Mouse (Mus musculus) right cerebral cortex, postnatal 10 days (tissue): ENCODE data around the gene Ubash3b.

ENCODE experiments used
- DNase-seq, 2 experiments: peaks; one replicate each; pipeline ENCODE4 v3.0.0; 2021; ENCODE audit warnings: low spot score in 2 of 2

Ubash3b gene

DNA sequence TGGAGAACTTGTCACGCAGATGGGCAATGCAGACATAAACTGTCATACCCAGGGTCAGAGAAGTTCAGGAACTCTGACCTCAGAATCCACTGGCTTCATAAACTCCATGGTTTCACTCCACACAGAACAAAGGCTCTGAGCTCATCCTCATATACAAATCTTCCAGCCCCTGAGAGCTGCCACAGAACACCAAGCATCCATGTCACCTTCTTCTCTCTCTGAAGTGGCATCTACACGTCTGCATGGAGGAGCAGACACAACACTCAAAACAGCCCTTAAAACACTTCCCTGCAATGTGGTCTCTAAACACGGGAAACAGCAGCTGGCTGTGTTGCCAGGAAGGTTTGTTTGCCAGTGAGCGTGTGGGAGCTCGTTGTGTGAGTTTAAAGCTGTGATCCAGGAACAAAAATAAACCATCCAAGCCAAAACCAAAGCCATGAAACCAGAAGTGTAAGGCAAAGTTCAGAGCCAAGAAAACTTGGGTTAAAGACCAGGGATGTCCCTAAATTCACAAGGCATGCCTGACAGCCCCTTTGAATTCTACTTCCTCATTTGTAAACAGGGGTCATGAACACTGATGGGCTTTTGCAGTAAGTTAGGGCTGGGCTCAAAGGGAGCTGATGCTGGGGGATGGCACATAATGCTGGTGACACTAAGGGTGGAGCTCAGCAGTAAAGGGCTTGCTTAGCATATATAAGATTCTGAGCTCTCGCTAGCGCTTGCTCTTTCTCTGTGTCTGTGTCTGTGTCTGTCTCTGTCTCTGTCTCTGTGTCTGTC is 24.6 kb downstream of the Ubash3b start:
- DNase-seq = peak in 1 of 2 experiments; percentile 68

DNA sequence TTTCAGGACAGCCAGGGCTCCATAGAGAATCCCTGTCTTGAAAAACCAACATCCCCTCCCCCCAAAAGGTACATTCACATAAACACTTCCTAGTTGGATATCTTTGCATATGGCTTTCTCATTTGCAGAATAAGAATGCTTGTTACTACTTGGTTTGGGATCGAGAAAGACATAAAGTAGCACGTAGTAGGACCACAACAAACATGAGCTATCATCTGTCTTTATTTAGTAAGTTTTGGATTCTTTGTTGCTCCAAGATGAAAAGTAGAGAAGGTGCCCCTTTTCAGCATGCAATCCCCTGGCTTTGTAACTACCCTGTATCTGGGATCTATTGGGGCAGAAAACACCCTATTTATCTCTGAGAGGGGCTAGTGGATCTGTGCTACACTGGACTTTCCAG is 25.2 kb downstream of the Ubash3b start:
- no peak for DNase-seq

GRCm38 (mm10) chr9:41134907-41135306 is 26.6 kb downstream of the Ubash3b start:
- DNase-seq = no peak

DNA sequence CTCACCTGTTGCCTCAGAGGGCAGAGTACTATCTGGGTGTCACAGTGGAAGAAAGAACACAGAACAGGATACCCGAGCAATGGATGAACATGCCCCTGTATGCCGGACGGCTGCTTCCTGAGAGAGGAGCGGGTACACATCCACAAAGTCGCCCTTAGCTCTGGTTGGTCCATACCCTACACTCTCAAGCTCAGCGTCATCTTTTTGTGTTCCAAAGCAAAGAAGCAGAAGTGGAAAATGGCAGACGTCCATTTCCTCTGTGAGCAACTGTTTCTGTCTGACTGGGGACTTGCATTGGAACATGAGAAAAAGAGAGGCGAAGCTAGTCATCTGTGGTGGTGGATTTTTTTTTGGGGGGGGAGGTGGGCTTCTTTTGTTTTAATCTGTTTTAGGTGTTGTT is 30.9 kb downstream of the Ubash3b start:
- DNase-seq = peak in 1 of 2 experiments; percentile 49

DNA sequence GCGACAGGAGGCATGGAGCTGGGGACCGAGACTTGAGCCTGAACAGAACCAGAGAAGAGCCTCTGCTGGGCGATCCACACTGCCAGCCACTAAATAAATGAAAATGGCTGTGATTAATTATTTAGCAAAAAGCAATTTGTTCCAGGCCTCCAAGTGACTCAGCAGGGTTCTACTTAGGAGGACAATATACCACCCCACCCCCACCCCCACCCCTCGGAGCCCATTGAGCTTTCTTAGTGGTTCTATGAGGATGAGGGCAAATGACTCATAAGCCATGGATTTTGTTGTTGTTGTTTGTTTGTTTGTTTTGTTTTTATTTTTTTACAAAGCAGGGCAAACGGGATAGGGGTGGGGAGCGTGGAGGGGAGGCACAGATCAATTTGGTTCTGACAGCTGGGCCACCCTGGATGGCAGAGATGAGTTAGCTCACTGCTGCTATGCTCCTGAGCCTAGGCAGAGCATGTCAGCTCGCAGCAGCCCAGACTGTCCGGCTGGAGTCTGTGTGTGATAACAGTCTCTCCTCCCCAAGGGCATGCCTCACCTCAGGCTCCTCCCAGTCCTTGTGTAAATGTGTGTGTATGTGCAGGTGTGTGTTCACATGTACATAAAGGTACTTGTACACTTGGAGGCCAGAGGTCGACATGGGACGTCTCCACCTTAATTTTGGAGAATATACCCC is 31.6 kb downstream of the Ubash3b start:
- no peak for DNase-seq

DNA sequence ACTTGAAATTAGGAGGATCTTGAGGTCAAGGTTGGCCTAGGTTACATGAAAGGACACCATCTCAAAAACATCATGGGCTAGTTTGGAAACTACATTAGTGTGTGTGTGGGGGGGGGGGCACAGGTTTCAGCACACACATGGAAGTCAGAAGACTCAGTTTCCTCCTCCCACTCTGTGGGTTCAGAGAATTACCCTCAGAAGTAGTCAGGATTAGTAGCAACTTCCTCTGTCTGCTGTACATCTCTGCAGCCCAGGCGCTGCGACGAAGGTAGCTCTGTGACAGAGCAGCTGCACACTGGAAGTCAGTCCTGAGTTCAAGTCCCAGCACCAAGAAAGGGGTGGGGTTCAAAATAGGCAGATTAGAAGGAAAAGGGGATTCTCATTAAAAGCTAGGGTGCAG is 32.2 kb downstream of the Ubash3b start:
- DNase-seq = no peak

DNA sequence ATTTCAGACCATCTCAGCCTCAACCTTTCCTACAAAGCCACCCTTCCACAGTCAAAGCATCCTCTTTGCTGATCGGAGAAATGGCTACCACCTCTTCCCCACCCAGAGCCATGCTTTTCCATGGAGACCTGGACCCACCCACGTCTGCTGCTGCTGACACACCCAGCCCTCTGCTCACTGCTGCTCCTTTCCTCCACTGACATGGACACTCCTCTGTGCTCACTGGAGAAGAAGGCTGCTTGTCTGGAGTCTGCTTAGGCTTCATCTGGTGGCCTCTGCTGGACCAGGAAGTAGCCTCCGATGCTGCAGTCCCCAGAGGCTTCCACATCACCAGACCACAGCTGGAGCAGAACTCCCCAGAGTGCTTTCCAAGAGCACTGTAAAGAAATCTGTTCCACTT is 34.8 kb downstream of the Ubash3b start:
- no peak for DNase-seq

DNA sequence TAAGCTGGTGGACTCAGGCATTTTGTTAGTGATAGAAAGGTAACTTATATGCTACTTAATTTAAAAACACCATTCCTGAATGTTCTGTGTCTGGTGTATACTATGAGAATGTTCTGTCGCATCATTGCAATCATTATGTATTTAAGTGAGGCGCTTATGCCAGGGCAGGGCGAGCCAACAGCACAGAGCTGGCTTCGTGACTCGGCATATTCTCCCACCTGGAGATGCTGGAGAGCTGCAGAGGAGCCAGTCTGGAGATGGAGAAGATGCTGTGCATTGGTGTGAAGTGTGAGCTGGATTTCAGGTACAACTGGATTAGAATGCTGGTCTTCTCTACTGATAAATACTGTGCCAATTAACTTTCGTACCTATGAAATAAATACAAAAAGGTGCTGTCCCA is 37.2 kb downstream of the Ubash3b start:
- no peak for DNase-seq

DNA sequence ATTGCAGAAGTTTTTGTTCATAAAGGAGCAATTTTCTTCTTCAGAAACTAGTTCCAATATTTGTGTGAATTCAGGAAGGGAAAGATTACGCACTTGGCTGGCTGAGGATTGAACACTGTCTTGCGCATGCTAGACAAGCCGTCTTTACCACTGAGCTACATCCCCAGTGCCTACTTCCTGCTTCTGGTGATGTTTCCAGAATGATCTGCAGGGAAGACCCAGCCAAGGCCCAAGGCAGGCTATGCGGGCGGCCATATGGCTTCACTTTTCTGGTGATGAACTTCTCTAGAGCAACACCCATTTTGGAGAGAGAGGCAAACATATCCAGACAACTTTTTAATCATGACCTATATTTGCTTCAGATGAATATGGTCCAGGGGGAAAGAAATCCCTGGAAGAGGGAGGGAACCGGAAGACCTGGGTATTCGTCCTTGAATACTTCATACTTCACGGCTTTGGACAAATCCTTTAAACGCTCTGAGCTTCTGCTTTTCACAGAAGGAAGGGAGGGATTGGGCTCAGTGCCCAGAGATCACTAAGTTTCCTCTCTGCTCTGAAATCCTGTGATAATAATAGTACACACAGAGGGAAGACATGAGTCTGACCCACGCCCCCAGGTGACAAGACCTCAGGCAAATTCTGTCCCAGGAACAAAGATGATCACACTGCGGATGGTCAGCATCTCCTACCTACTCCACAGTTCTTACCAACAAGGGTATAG is 38.9 kb downstream of the Ubash3b start:
- DNase-seq = peak; percentile 71 to 76

GRCm38 (mm10) chr9:41121701-41122354 is 39.7 kb downstream of the Ubash3b start:
- DNase-seq = no peak

DNA sequence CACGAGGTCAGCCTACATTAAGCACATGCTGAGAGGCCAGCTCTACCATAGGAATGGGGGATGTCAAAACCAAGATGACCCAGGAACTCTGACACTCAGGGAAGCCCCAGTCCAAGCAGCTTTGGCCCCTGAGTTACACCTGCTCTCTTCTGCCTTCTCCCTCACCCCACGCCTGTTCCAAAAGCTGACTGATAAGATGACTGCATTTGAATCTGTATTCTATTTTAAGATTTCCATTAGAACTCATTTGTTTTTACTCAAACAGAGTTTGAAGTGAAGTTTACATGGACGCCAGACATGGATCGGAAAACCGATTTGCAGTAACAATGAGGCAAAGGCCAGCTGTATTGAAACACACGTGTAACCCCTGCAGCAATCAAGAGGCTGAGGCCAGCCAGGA is 41.5 kb downstream of the Ubash3b start:
- no peak for DNase-seq

- peak in 1 of 2 experiments; percentile 54 for DNase-seq
Measured at GRCm38 (mm10) chr9:41118065-41118464, 43.4 kb downstream of the Ubash3b start.

DNA sequence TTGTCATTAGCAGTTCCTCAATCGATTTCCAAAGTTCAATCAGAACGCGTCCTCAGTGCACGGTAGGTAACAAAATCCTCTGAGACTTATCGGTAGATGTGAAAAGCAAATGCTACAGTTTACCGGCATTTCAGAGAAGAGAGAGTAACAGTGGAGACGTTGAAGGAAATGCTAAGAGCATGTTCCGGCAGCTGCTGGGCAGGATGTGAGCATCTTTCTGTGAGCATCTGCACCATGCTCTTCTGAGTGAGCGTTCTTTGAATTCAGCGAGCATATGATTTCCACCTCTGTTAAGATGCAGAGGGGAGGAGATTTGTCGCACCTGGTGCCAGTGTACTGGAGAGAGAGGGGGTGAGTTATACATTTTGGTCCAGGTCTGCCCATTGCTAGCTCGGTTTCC is 45.4 kb downstream of the Ubash3b start:
- DNase-seq = no peak

GRCm38 (mm10) chr9:41114367-41114766 is 47.1 kb downstream of the Ubash3b start:
- no peak for DNase-seq

GRCm38 (mm10) chr9:41109749-41110148 is 51.7 kb downstream of the Ubash3b start:
- DNase-seq = no peak

GRCm38 (mm10) chr9:41108324-41109180 is 52.9 kb downstream of the Ubash3b start:
- peak; percentile 75 to 86 for DNase-seq

DNA sequence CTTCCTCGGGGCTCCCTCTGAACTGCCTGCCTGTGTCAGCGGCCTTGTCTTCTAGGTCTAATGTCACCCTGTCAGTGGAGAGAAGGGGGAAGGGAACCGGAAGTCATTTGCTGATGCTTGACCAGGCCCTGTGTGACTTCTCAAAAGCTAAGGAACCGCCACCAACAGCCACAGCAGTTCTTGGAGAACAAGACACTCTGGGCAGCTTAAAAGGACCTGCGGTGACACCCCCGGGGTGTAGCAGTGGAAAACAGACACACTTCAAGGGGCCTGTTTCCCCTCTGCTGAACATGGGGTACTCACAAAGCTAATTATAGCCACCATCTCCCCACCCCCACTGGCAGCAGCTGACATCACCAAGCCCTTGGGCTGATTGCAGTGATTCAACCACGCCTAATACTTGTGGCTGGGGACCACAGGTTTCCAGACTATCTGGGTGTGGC is 56.3 kb downstream of the Ubash3b start:
- no peak for DNase-seq

- no peak for DNase-seq
Measured at GRCm38 (mm10) chr9:41103722-41104121, 57.8 kb downstream of the Ubash3b start.

DNA sequence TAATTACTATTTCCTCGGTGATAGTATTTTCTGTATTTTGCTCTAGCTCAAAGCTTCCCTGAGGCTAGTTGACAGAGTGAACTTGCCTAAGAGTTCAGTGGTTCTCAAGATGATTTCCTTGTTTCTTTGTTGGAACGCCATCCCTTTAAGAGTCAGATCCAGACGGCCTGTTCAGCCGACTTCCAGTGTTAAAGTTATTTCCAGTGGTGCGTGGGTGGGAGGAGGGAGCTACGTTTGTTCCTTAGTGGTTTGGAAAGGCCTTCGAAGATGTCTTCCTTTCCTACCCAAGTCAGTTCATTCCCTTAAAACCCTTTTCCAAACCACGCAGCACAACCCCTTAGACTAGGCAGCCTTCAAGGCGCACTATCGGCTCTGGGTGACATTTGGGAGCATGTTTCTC is 58.9 kb downstream of the Ubash3b start:
- DNase-seq = no peak

DNA sequence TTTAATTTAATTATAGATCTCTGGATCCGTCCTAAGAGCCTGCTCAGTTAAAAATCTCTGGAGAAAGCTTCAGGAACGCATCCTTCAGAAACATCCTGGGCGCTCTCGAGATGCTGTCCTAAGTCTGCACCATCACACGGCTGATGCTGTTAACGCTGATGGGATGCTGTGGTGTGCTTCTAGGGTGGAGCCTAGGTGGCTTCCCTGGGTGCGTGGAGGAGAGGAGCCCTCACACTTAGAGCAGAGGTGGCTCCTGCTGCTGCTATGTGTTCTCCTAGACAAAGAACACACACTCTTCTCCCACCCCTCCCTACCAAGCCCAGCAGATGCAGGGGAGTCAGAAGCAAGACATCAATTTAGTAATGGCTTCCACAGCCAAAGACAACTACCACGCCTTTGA is 61.6 kb downstream of the Ubash3b start:
- no peak for DNase-seq

DNA sequence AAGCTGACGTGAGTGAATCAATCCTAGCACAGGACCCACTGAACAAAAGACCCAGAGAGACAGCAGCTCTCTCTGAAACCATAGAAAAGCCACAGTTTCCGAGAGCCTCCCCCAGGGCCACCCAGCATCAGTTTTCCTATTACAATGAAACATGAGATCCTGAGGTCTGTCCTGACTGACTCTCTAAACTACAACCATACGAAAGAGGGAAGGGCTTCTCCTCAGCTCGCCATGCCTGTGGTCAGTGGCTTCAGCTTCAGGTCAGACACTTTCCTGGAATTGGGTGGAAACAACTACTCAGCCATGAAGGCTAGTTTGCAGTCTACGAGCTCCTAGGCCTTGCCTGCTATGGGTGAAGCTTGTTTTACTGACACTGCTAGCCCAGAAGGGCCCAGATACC is 62.4 kb downstream of the Ubash3b start:
- no peak for DNase-seq
